Mouse (Mus musculus) neural tube, embryonic 14.5 days (tissue): ENCODE data around the gene Uhrf1bp1l. TPM values are rescaled to one million over a fixed set of nuclear protein-coding genes. Genes with fewer than 3 reads are reported as not detected.

ENCODE experiments used
- ATAC-seq: fragments of 200-750 bp; cut with Nextera tagmentation; 2 replicates; pipeline ENCODE4 v1.8.0; 2017; ENCODE audit warnings: low read depth, mild to moderate bottlenecking, moderate TSS enrichment, moderate library complexity
- H3K27ac ChIP-seq: fragments of 300-500 bp; sonication (generic); 2 replicates; pipeline ENCODE4 v1.5.1; 2014; ENCODE audit warnings: low read depth, mild to moderate bottlenecking, control low read depth, low read length, moderate library complexity, mixed read lengths
- H3K27me3 ChIP-seq: fragments of 300-500 bp; sonication (generic); 2 replicates; pipeline ENCODE4 v1.6.1; 2014; ENCODE audit warnings: low read length; ENCODE audit not compliant: control insufficient read depth, insufficient read depth
- H3K36me3 ChIP-seq: fragments of 300-500 bp; sonication (generic); 2 replicates; pipeline ENCODE4 v1.6.1; 2014; ENCODE audit warnings: low read length, mixed read lengths; ENCODE audit not compliant: control insufficient read depth, insufficient read depth
- H3K4me1 ChIP-seq: fragments of 300-500 bp; sonication (generic); 2 replicates; pipeline ENCODE4 v1.6.1; 2014; ENCODE audit warnings: low read length; ENCODE audit not compliant: control insufficient read depth, insufficient read depth
- H3K4me2 ChIP-seq: fragments of 300-500 bp; sonication (generic); 2 replicates; pipeline ENCODE4 v1.6.1; 2014; ENCODE audit warnings: mild to moderate bottlenecking, low read depth, low read length, control low read depth
- H3K4me3 ChIP-seq: fragments of 300-500 bp; sonication (generic); 2 replicates; pipeline ENCODE4 v1.5.1; 2014; ENCODE audit warnings: low read depth, low read length, control low read depth, mixed read lengths
- H3K9ac ChIP-seq: fragments of 300-500 bp; sonication (generic); replicated peaks from 2 replicates; pipeline ENCODE4 v1.6.1; 2014; ENCODE audit warnings: low read depth, mild to moderate bottlenecking, control low read depth, low read length, mixed read lengths
- H3K9me3 ChIP-seq: fragments of 300-500 bp; sonication (generic); 2 replicates; pipeline ENCODE4 v1.6.1; 2016; ENCODE audit warnings: low read length; ENCODE audit not compliant: control insufficient read depth
- WGBS: fragments of 180-500 bp; shearing (Covaris S2); extraction: QIAGEN DNeasy Blood & Tissue Kit; methylation state at CpG from one replicate; pipeline ENCODE4 v1.1.7; 2014; 5-methylcytosine and 5-hydroxymethylcytosine counted together
- polyA plus RNA-seq: library from polyadenylated mRNA; unstranded; fragments of >200 nt; fragmentation: Nextera tagmentation; extraction: Ambion mirVana; gene quantifications from 2 replicates; pipeline ENCODE4 v1.2.1, GENCODE M21; 2014

Gene Uhrf1bp1l
- polyA plus RNA-seq, 1 experiment from 2014 or later: 42.7 TPM

GRCm38 (mm10) chr10:89751069-89751468, 6.3 kb downstream of the Uhrf1bp1l start:
- Histone ChIP-seq H3K27ac (no peak overlapping the region), H3K4me3 (no peak overlapping the region), H3K36me3 (no peaks in the 10 kb centered on the region), H3K9ac (no peak overlapping the region), H3K27me3 (no peaks in the 10 kb centered on the region), H3K9me3 (no peaks in the 10 kb centered on the region), H3K4me2 (no peak overlapping the region), H3K4me1 (peaks cover 5% of the 10 kb centered on the region)
- 89% methylated on average over 5 of the region's 5 CpGs for WGBS
- ATAC-seq: no peak

DNA sequence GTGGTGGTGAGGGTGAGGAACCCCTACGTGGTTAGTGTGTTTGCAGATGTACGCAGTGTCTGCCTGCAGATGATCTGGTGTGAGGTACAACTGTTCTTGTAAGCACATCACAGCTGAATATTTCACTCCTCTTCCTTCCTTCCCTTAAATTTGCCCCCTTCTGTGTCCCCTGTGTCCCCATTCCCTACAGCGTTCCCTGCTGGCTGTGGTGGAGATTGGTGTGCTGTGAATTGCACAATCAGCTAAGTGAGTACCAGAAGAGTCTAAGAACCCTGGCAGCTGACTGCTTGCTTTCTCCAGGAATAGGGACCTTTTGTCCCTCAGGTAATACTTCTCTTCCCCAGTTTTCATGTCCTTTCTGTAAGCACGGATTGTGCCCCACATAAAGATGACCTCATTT, 10.4 kb downstream of the Uhrf1bp1l start:
- Histone ChIP-seq H3K4me1 (no peaks in the 10 kb centered on the region), H3K36me3 (no peaks in the 10 kb centered on the region), H3K27me3 (no peaks in the 10 kb centered on the region), H3K27ac (no peak overlapping the region), H3K9me3 (no peaks in the 10 kb centered on the region), H3K9ac (no peak overlapping the region), H3K4me2 (no peak overlapping the region), H3K4me3 (no peak overlapping the region)
- WGBS: 92% methylated on average over 4 of the region's 4 CpGs
- ATAC-seq: no peak

- Histone ChIP-seq H3K4me1 (no peaks in the 10 kb centered on the region), H3K4me3 (no peak overlapping the region), H3K4me2 (no peak overlapping the region), H3K27me3 (no peaks in the 10 kb centered on the region), H3K27ac (no peak overlapping the region), H3K36me3 (no peaks in the 10 kb centered on the region), H3K9me3 (no peaks in the 10 kb centered on the region), H3K9ac (no peak overlapping the region)
- peak; percentile 61; the same call in 1 of the 2 replicates for ATAC-seq
- WGBS: 66% methylated on average over 5 of the region's 5 CpGs
Observed at GRCm38 (mm10) chr10:89760772-89761171, 16.0 kb downstream of the Uhrf1bp1l start.

DNA sequence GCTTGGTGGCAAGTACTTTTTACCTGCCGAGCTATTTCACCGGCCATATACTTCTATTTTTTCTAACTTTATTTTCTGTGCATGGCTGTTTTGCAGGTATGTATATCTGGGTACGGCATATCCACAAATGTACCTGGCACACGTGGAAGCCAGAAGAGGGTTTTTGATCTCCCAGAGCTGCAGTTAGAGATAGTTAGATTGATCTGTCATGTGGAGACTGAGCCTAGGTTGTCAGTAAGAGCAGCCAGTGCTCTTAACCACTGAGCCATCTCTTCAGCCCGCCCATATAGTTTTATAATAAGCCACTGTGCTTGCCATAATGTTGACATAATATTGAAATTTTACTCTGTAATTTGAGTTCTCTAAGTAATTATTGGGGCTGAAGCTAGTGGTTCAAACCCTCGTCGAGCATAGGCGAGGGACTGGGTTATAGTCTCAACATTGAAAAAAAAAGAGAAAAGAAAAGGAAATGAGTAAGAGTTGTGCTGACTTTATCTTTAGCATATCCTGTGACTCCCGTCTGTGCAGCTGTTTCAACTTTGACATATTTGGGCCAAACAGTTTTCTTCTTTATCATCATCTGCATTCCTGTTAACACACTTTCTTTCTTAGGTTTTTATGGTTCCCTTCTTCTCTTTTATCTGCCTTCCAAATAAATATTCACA, 19.8 kb downstream of the Uhrf1bp1l start:
- Histone ChIP-seq H3K27me3 (no peaks in the 10 kb centered on the region), H3K27ac (no peak overlapping the region), H3K4me1 (no peaks in the 10 kb centered on the region), H3K9ac (no peak overlapping the region), H3K36me3 (no peaks in the 10 kb centered on the region), H3K4me3 (no peak overlapping the region), H3K9me3 (no peaks in the 10 kb centered on the region), H3K4me2 (no peak overlapping the region)
- 88% methylated on average over 9 of the region's 9 CpGs for WGBS
- no peak for ATAC-seq

DNA sequence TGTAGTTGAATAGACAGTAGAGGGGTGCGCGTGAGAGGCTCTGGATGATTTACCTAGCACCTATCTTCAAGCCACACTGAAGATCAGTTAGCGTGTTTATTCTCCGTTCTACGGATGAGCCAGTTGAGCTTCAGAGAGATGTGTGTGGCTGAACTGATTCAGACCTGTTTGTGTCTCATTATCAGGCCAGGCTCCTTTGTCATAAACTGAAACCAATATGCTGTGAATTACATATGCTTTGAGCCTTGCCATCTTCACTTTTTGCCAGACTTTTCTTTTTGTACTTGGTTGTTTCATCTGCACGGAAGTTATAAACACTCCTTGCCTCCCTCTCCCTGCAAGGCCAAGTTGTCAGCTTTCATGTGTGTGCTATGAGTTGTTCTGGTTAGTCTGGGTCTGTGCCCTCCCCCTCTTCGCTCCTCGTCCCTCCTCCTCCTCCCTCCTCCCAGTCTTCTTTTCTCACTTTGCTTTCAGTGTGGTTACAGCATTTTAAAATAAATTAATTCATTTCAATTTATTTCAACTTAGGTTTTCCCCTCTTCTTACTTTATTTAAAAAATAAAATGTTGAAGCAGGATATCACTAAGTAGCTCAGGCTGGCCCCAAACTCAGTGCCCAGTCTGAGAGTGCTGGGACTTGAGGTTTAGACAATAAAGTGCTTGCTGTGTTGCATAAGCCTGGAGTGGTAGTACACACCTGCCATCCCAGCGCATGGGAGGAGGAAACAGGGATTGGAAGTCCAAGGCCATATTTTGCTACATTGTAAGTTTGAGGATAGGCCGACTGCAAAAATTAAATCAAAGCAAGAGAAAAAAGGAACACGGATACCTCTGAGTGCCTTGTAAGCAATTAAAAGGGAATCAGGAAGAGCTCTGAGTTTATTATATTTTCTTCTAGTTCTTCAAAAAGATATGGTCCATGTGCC, 21.3 kb downstream of the Uhrf1bp1l start:
- no peaks in the 10 kb centered on the region for H3K4me1 ChIP-seq
- H3K27me3 ChIP-seq: no peaks in the 10 kb centered on the region
- no peak overlapping the region for H3K4me2 ChIP-seq
- H3K27ac ChIP-seq: no peak overlapping the region
- no peaks in the 10 kb centered on the region for H3K9me3 ChIP-seq
- no peak for ATAC-seq
- no peak overlapping the region for H3K4me3 ChIP-seq
- H3K9ac ChIP-seq: no peak overlapping the region
- no peaks in the 10 kb centered on the region for H3K36me3 ChIP-seq
- WGBS: 94% methylated on average over 11 of the region's 11 CpGs

DNA sequence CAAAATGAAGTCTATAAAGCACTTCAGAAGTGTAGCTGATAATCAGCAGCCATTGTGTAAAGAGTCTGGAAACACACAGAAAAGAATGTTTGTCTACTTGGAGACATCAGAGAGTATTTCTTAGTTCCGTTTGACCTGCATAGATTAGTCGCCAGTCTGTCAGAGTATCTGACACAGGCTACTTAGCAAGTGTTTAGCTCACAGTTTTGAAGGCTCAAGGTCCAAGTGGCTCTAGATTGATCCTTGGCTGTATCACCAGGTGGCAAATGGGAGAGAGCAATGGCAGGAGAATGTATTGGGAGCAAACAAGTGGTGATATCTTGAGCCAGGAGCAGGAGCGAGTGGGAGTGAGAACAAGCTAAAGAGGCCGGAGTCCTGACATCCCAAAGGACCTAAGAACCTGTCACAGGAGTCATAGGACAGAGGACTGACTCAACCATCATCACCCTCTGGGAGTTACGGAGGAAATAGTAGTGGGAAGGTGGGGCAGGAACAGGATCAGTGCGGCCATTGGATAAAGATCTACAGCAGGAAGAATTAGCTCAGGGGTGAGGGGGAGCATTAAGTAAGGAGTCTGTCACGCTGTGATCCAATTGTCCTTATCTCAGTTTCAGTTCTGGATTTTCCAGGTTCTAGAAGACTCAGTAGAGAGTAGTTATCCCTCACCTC, 23.7 kb downstream of the Uhrf1bp1l start:
- H3K27ac ChIP-seq: no peak overlapping the region
- H3K9ac ChIP-seq: no peak overlapping the region
- no peaks in the 10 kb centered on the region for H3K27me3 ChIP-seq
- no peak overlapping the region for H3K4me2 ChIP-seq
- no peaks in the 10 kb centered on the region for H3K36me3 ChIP-seq
- no peaks in the 10 kb centered on the region for H3K4me1 ChIP-seq
- H3K9me3 ChIP-seq: no peaks in the 10 kb centered on the region
- WGBS: 89% methylated on average over 7 of the region's 7 CpGs
- no peak overlapping the region for H3K4me3 ChIP-seq
- no peak for ATAC-seq

GRCm38 (mm10) chr10:89769096-89769495, 24.3 kb downstream of the Uhrf1bp1l start:
- Histone ChIP-seq H3K36me3 (no peaks in the 10 kb centered on the region), H3K27ac (no peak overlapping the region), H3K4me2 (no peak overlapping the region), H3K4me3 (no peak overlapping the region), H3K9me3 (no peaks in the 10 kb centered on the region), H3K27me3 (no peaks in the 10 kb centered on the region), H3K9ac (no peak overlapping the region), H3K4me1 (no peaks in the 10 kb centered on the region)
- ATAC-seq: no peak
- 90% methylated on average over 4 of the region's 4 CpGs for WGBS

- Histone ChIP-seq H3K4me2 (no peak overlapping the region), H3K4me1 (no peaks in the 10 kb centered on the region), H3K36me3 (no peaks in the 10 kb centered on the region; the same call in 1 of the 2 replicates), H3K4me3 (no peak overlapping the region), H3K9ac (no peak overlapping the region), H3K27ac (no peak overlapping the region), H3K27me3 (no peaks in the 10 kb centered on the region), H3K9me3 (no peaks in the 10 kb centered on the region)
- no peak for ATAC-seq
- 58% methylated on average over 2 of the region's 2 CpGs for whole genome bisulfite sequencing
Observed at GRCm38 (mm10) chr10:89771894-89772293, 27.1 kb downstream of the Uhrf1bp1l start.

GRCm38 (mm10) chr10:89776029-89776428, 31.2 kb downstream of the Uhrf1bp1l start:
- H3K4me1 ChIP-seq: no peaks in the 10 kb centered on the region
- no peak overlapping the region for H3K4me2 ChIP-seq
- no peaks in the 10 kb centered on the region for H3K9me3 ChIP-seq
- H3K27me3 ChIP-seq: no peaks in the 10 kb centered on the region
- no peaks in the 10 kb centered on the region; the same call in 1 of the 2 replicates for H3K36me3 ChIP-seq
- H3K4me3 ChIP-seq: no peak overlapping the region
- ATAC-seq: no peak
- H3K27ac ChIP-seq: no peak overlapping the region
- 92% methylated on average over 6 of the region's 6 CpGs for WGBS
- H3K9ac ChIP-seq: no peak overlapping the region
